Mouse (Mus musculus): ENCODE measurements around the gene Frmd4a.

- TF ChIP-seq POLR2A (IDR thresholded peaks at IDR 0.05; ENCODE audit: insufficient read depth, low read depth, low read length) (0 out of 2 replicates have a peak, but pooled peaks have one; percentile 36), CTCF (IDR thresholded peaks at IDR 0.05) (0 out of 2 replicates have a peak, but pooled peaks have one; percentile 18)
Observed at GRCm38 (mm10) chr2:4555221-4555631, 537.7 kb downstream of the Frmd4a start.
